Mouse (Mus musculus): ENCODE data around the gene Eci1.

The Eci1 gene

GRCm38 (mm10) chr17:24470701-24471527 is 44.5 kb downstream of the Eci1 start:
- in situ Hi-C loops (cut with MboI; ENCODE audit: low sequenced_read_pairs), result no loop called here

GRCm38 (mm10) chr17:24472512-24472911 is 46.1 kb downstream of the Eci1 start:
- in situ Hi-C loops (cut with MboI; ENCODE audit: low sequenced_read_pairs), result no loop called here

- in situ Hi-C loops (cut with MboI; ENCODE audit: low sequenced_read_pairs), result no loop called here
Measured at GRCm38 (mm10) chr17:24473612-24474275, 47.3 kb downstream of the Eci1 start, which contains the start of gene Bricd5. Gene Bricd5, plus strand, starts transcription at chr17:24473884.

- in situ Hi-C loops (cut with MboI; ENCODE audit: low sequenced_read_pairs), result no loop called here
Measured at GRCm38 (mm10) chr17:24474557-24474956, 48.1 kb downstream of the Eci1 start.

- in situ Hi-C loops (cut with MboI; ENCODE audit: low sequenced_read_pairs), result no loop called here
Measured at GRCm38 (mm10) chr17:24475586-24475985, 49.1 kb downstream of the Eci1 start.

GRCm38 (mm10) chr17:24476022-24476776 is 49.8 kb downstream of the Eci1 start:
- in situ Hi-C loops (cut with MboI; ENCODE audit: low sequenced_read_pairs), result no loop called here

- in situ Hi-C loops (cut with MboI; ENCODE audit: low sequenced_read_pairs), result no loop called here
Measured at GRCm38 (mm10) chr17:24477053-24477984, 50.9 kb downstream of the Eci1 start.

- in situ Hi-C loops (cut with MboI; ENCODE audit: low sequenced_read_pairs), result no loop called here
Measured at GRCm38 (mm10) chr17:24477985-24478600, 51.7 kb downstream of the Eci1 start.

- in situ Hi-C loops (cut with MboI; ENCODE audit: low sequenced_read_pairs), result no loop called here
Measured at GRCm38 (mm10) chr17:24478663-24479380, 52.4 kb downstream of the Eci1 start, which contains the start of gene Mlst8. Gene Mlst8, minus strand, starts transcription at chr17:24479078.

- in situ Hi-C loops (cut with MboI; ENCODE audit: low sequenced_read_pairs), result no loop called here
Measured at GRCm38 (mm10) chr17:24479431-24479830, 53.0 kb downstream of the Eci1 start.

GRCm38 (mm10) chr17:24480201-24480826 is 53.9 kb downstream of the Eci1 start:
- in situ Hi-C loops (cut with MboI; ENCODE audit: low sequenced_read_pairs), result no loop called here

GRCm38 (mm10) chr17:24481027-24481815 is 54.8 kb downstream of the Eci1 start:
- in situ Hi-C loops (cut with MboI; ENCODE audit: low sequenced_read_pairs), result no loop called here

GRCm38 (mm10) chr17:24483495-24483894 is 57.1 kb downstream of the Eci1 start:
- in situ Hi-C loops (cut with MboI; ENCODE audit: low sequenced_read_pairs), result no loop called here

GRCm38 (mm10) chr17:24485090-24485860 is 58.8 kb downstream of the Eci1 start:
- in situ Hi-C loops (cut with MboI; ENCODE audit: low sequenced_read_pairs), result no loop called here

GRCm38 (mm10) chr17:24488186-24488661 is 61.8 kb downstream of the Eci1 start, which contains the start of gene Caskin1:
Gene Caskin1, plus strand, starts transcription at chr17:24488601.
- in situ Hi-C loops (cut with MboI; ENCODE audit: low sequenced_read_pairs), result no loop called here

- in situ Hi-C loops (cut with MboI; ENCODE audit: low sequenced_read_pairs), result no loop called here
Measured at GRCm38 (mm10) chr17:24488662-24489264, 62.3 kb downstream of the Eci1 start.

Measured in CH12F3 (cell line).